Mouse (Mus musculus) limb, embryonic 14.5 days (tissue): Measurements from ENCODE around the gene Plod1. TPM values are rescaled to one million over a fixed set of nuclear protein-coding genes. Genes with fewer than 3 reads are reported as not detected.
A peak's percentile ranks its signal among the peaks of the same experiment; 100 is the strongest.

Experiments
- ATAC-seq: fragments of 200-750 bp; cut with Nextera tagmentation; 2 replicates; pipeline ENCODE4 v1.8.0; 2017; ENCODE audit warnings: low read depth, moderate number of reproducible peaks, moderate TSS enrichment; ENCODE audit not compliant: low FRiP score
- DNase-seq: peaks from one replicate; pipeline ENCODE4 v3.0.0-alpha.2; 2015; ENCODE audit warnings: low spot score
- H3K27ac ChIP-seq: fragments of 300-500 bp; sonication (generic); replicated peaks from 2 replicates; pipeline ENCODE4 v1.5.1; 2014; ENCODE audit warnings: low read depth, mild to moderate bottlenecking, low read length, moderate library complexity, mixed read lengths
- H3K27me3 ChIP-seq: fragments of 300-500 bp; sonication (generic); 2 replicates; pipeline ENCODE4 v1.6.1; 2014; ENCODE audit warnings: low read length, mixed read lengths; ENCODE audit not compliant: control insufficient read depth, insufficient read depth
- H3K36me3 ChIP-seq: fragments of 300-500 bp; sonication (generic); 2 replicates; pipeline ENCODE4 v1.6.1; 2014; ENCODE audit warnings: mild to moderate bottlenecking, low read length, moderate library complexity, mixed read lengths; ENCODE audit not compliant: control insufficient read depth, insufficient read depth
- H3K4me1 ChIP-seq: fragments of 300-500 bp; sonication (generic); 2 replicates; pipeline ENCODE4 v1.6.1; 2014; ENCODE audit warnings: antibody characterized with exemption, low read length, mixed read lengths; ENCODE audit not compliant: control insufficient read depth, insufficient read depth
- H3K4me2 ChIP-seq: fragments of 300-500 bp; sonication (generic); replicated peaks from 2 replicates; pipeline ENCODE4 v1.6.1; 2014; ENCODE audit warnings: low read depth, mild to moderate bottlenecking, low read length, moderate library complexity; ENCODE audit not compliant: severe bottlenecking
- H3K4me3 ChIP-seq: fragments of 300-500 bp; sonication (generic); replicated peaks from 2 replicates; pipeline ENCODE4 v1.5.1; 2014; ENCODE audit warnings: low read length
- H3K9ac ChIP-seq: fragments of 300-500 bp; sonication (generic); 2 replicates; pipeline ENCODE4 v1.6.1; 2014; ENCODE audit warnings: mild to moderate bottlenecking, low read depth, low read length, moderate library complexity; ENCODE audit not compliant: severe bottlenecking
- H3K9me3 ChIP-seq: fragments of 300-500 bp; sonication (generic); 2 replicates; pipeline ENCODE4 v1.6.1; 2016; ENCODE audit warnings: low read length; ENCODE audit not compliant: control insufficient read depth
- POLR2A ChIP-seq: fragments of 200-500 bp; IDR thresholded peaks from 2 replicates; pipeline ENCODE4 v1.8.0; 2012; ENCODE audit warnings: inconsistent platforms, mild to moderate bottlenecking, moderate library complexity, borderline replicate concordance; ENCODE audit not compliant: insufficient read depth, insufficient read length; ENCODE audit errors: extremely low read depth
- WGBS: fragments of 180-500 bp; shearing (Covaris S2); extraction: QIAGEN DNeasy Blood & Tissue Kit; methylation state at CpG from one replicate; pipeline ENCODE4 v1.1.7; 2014; 5-methylcytosine and 5-hydroxymethylcytosine counted together
- polyA plus RNA-seq, 2 experiments: library from polyadenylated mRNA; depleted of rRNA in 1 of 2; stranded (reverse) in 1 of 2; unstranded in 1 of 2; fragments of >200 nt; fragmentation: Nextera tagmentation in 1 of 2; extraction: Ambion mirVana in 1 of 2; gene quantifications; 2 replicates each; pipeline versions ENCODE4 v1.2.1 to v1.2.3; 2012 to 2014

Plod1 gene
- polyA plus RNA-seq, 2 experiments: 93.0 to 104 TPM

- Histone ChIP-seq H3K4me2 (no peak overlapping the region), H3K9ac (no peak overlapping the region), H3K36me3 (peaks cover 77% of the 10 kb centered on the region), H3K27me3 (no peaks in the 10 kb centered on the region), H3K27ac (no peak overlapping the region), H3K4me1 (no peaks in the 10 kb centered on the region), H3K4me3 (no peak overlapping the region), H3K9me3 (no peaks in the 10 kb centered on the region)
- no peak for TF ChIP-seq POLR2A
- WGBS: 59% methylated on average over 7 of the region's 7 CpGs
- ATAC-seq: no peak
- DNase-seq: peak; percentile 55
Observed at GRCm38 (mm10) chr4:147918459-147919121, 18.0 kb downstream of the Plod1 start.

- no peak overlapping the region for H3K4me3 ChIP-seq
- H3K4me1 ChIP-seq: peaks cover 3% of the 10 kb centered on the region; the same call in 1 of the 2 replicates
- no peaks in the 10 kb centered on the region for H3K9me3 ChIP-seq
- ATAC-seq: no peak
- H3K27ac ChIP-seq: no peak overlapping the region
- H3K27me3 ChIP-seq: no peaks in the 10 kb centered on the region
- no peak overlapping the region for H3K4me2 ChIP-seq
- DNase-seq: no peak
- WGBS: 79% methylated on average over 5 of the region's 5 CpGs
- H3K9ac ChIP-seq: no peak overlapping the region
- TF ChIP-seq POLR2A: no peak
- H3K36me3 ChIP-seq: peaks cover 51% of the 10 kb centered on the region
Observed at GRCm38 (mm10) chr4:147909486-147909885, 27.1 kb downstream of the Plod1 start.

- WGBS: 75% methylated on average over 5 of the region's 5 CpGs
- DNase-seq (no peak), ATAC-seq (no peak)
- no peak for TF ChIP-seq POLR2A
- no peak overlapping the region for H3K4me3 ChIP-seq
- peaks cover 3% of the 10 kb centered on the region; the same call in 1 of the 2 replicates for H3K4me1 ChIP-seq
- H3K9me3 ChIP-seq: no peaks in the 10 kb centered on the region
- H3K36me3 ChIP-seq: peaks cover 36% of the 10 kb centered on the region
- H3K9ac ChIP-seq: no peak overlapping the region
- H3K4me2 ChIP-seq: no peak overlapping the region
- no peak overlapping the region for H3K27ac ChIP-seq
- no peaks in the 10 kb centered on the region for H3K27me3 ChIP-seq
Observed at GRCm38 (mm10) chr4:147906230-147906629, 30.3 kb downstream of the Plod1 start.

DNA sequence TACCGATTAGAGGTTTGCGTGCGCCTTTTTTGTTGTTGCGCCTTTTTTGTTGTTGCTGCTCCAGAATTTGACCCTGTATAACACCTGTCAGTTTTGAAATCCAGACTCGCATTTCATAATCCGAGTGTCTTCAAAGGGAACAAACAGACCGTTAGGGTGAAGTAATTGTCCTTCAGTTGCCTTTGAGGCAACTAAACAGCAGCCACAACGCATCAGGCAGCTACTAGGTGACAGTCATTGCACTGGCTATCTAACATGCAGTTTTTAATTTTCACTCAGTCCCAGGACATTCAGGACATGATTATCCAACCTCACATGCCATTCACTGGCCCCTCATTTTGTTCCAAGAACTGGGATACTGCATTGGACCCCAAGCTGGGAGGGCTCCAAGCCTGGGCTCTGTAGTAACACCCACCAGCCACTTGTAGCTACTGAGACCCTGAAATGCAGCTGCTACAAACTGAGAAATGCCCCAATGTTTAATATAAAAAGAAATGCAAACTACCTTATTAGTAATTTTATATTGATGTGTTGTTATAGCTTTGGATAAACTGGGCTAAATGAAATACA, 31.4 kb downstream of the Plod1 start:
- DNase-seq (no peak), ATAC-seq (no peak)
- Histone ChIP-seq H3K27ac (no peak overlapping the region), H3K4me2 (peak overlapping the region; percentile 75), H3K36me3 (peaks cover 33% of the 10 kb centered on the region), H3K9me3 (no peaks in the 10 kb centered on the region), H3K9ac (peak overlapping the region; percentile 93; the same call in 1 of the 2 replicates), H3K4me3 (peak overlapping the region; percentile 87), H3K4me1 (peaks cover 3% of the 10 kb centered on the region; the same call in 1 of the 2 replicates), H3K27me3 (no peaks in the 10 kb centered on the region)
- 1% methylated on average over 8 of the region's 8 CpGs for WGBS
- no peak for TF ChIP-seq POLR2A

DNA sequence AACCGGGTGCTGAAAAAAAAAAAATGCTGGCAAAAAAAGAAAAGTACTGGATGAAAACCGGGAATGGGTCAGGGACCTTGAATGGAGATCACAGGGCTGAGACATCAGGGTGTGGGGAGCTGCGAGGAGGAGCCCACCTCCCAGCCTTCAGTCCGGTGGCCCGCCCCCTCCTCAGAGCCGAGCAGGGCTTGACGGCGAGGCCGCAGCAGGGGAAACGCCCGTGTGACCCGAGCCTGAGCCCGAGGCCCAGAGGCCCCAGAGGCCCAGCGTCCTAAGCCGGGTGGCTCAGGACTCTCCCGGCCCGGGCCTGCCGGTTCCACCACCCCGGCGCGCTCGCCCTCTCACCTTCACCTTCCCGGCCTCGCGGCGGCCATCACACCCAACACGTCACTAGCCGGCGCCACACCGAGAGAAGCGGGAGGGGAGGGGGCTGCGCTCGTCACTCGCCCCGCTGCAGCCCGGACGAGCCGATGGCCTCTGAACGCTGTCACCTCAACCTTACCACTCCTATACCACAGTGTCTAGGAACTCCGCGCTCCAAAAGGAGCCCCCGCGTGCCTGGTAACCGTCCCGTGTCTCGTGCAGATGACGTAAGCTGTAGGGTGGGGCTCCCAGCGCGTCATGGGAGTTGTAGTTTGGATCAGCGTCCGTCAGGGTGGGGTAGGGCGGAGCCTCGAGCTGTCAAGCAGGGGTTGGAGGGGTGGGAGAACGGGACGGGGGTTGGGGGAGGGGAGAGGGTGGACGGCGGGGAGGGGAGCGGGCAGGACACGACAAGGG, 32.1 kb downstream of the Plod1 start, which contains the start of gene Mfn2:
Gene Mfn2 (minus strand): TSS at position 392 of the 777 bp plus-strand sequence.
- peak; percentile 96 for ATAC-seq

More for the DNA sequence above, 32.1 kb downstream of the Plod1 start, which contains the start of gene Mfn2:
- Histone ChIP-seq H3K4me1 (peaks cover 3% of the 10 kb centered on the region; the same call in 1 of the 2 replicates), H3K27me3 (no peaks in the 10 kb centered on the region), H3K4me3 (peak within 1 kb of the TSS; percentile 87), H3K9ac (peak within 1 kb of the TSS; percentile 93), H3K9me3 (no peaks in the 10 kb centered on the region), H3K27ac (peak within 1 kb of the TSS; percentile 85), H3K36me3 (peaks cover 33% of the 10 kb centered on the region), H3K4me2 (peak within 1 kb of the TSS; percentile 75)
- no peak for TF ChIP-seq POLR2A
- DNase-seq: peak; percentile 85
- WGBS: under 1% methylated on average over 36 of the region's 59 CpGs
